Mouse (Mus musculus) bone marrow, adult 2 months (tissue): ENCODE measurements around the gene Ccser1.

Source experiments
- CTCF ChIP-seq: fragments of 200-500 bp; IDR thresholded peaks from 2 replicates; pipeline ENCODE4 v1.5.1; 2011; ENCODE audit warnings: low read length, control low read depth; ENCODE audit not compliant: control insufficient read depth, insufficient read depth
- POLR2A ChIP-seq: fragments of 200-500 bp; IDR thresholded peaks from 2 replicates; pipeline ENCODE4 v1.6.1; 2011; ENCODE audit warnings: low read depth, mild to moderate bottlenecking, control low read depth, low read length, borderline replicate concordance; ENCODE audit not compliant: control insufficient read depth

GRCm38 (mm10) chr6:61155718-61156117 lies 24.4 kb upstream of the Ccser1 start:
- TF ChIP-seq POLR2A (no peak), CTCF (no peak)
